Mouse (Mus musculus) right cerebral cortex, postnatal 25 days (tissue): ENCODE data around the gene Smarcc2.
"Not testable (repeated sequence)": the region's sequence is repeated elsewhere in the genome, so short reads cannot be mapped to it uniquely, and the experiment has no call there.

Experiments
- DNase-seq: peaks from one replicate; pipeline ENCODE4 v3.0.0; 2022

The Smarcc2 gene

DNA sequence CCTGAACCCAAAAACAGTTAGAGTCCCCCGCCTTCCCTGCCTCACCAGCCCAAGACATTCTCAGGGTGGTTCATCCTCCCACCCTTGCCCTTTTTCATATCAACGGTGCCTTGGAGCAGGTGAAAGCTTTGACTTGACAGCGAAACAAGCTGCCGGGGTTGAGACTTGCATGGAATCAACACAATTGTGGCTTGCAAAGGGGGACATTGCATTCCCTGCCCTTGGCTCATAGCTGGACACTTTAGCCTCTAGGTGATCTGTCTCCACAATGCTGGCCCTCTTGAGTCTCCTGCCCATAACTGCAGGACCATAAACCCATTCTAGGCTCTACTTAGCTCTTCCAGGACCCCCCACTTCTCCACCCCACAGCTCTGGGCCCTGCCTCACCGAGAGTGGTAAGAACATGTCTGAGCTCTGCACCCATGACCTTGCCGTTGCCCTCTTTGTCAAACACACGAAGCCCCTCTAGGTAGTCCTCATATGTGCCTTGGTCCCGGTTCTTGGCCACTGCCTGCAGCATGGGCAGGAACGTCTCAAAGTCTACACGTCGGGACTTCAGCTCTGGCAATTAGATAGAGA, 35.7 kb downstream of the Smarcc2 start:
- no peak for DNase-seq

DNA sequence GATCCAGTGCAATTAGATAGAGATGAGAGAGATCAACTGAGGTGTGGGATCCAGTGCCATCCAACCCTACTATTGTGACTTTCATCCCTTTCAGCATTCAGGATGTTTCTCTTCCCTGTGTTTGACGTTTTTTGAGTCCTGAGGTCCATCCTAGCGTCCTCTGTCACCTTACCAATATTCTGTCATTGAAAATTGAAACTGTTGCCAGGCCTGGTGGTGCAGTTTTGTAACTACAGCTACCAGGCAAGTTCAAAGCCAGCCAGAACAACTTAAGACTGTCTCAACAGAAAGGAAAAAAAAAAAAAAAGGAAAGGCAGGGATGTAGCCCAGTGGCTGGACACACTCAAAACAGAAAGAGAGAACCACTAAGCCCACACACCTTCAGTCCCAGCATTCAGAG, 36.2 kb downstream of the Smarcc2 start:
- no peak for DNase-seq

- DNase-seq = no peak
Measured at GRCm38 (mm10) chr10:128495903-128496302, 36.9 kb downstream of the Smarcc2 start.

DNA sequence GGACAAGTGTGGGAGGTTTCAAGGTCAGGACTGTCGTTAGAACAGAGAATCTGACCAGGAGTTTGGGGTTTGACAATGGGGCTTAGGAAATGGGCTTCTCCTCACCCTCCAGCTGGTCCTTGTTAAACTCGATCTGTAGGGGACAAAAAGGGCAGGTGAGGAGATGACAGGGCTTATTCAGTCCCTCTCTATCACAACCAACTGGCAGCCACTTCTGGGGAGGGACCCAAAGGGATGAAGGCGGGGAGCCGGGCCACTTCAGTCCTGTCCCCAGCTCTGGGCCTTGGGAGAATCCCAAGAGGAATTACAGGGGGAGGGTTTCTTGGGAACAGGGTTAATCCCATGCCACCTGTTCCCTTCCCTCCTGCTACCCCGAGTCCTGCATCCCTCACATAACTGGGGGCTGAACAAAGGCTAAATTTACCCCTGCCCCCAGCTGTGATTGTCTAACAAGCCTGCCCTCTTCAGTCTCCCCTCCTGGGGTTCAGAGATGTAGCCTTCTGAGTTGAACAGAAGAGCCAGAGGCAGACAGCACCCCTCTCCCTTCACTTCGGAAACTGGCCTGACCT, 37.5 kb downstream of the Smarcc2 start:
- DNase-seq = no peak

- DNase-seq = no peak
Measured at GRCm38 (mm10) chr10:128497134-128497737, 38.2 kb downstream of the Smarcc2 start.

GRCm38 (mm10) chr10:128498590-128498989, 39.5 kb downstream of the Smarcc2 start, which contains the start of gene Myl6b:
Myl6b (minus strand) TSS chr10:128498685.
- peak; percentile 92 for DNase-seq

GRCm38 (mm10) chr10:128499116-128499671, 40.1 kb downstream of the Smarcc2 start:
- peak; percentile 67 for DNase-seq

DNA sequence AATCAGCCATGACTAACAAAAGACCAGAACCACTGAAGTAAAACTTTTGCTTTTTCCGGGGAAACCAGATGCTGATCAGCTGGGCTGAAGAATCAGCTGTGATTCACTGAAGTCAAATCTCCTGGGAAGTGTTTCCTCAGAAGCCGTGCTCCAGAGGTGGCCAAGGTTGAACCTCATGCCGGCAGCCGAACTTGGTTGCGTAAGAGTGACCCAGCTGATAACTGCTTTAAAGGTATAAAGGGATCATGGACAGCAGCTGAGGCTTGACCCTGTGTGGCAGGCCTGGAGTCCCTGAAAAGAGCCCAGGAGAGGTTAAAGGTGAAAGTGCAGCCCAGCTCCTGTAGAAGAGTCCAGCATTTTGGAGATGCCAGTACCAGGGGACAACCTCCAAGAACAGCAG, 43.3 kb downstream of the Smarcc2 start:
- no peak for DNase-seq

DNA sequence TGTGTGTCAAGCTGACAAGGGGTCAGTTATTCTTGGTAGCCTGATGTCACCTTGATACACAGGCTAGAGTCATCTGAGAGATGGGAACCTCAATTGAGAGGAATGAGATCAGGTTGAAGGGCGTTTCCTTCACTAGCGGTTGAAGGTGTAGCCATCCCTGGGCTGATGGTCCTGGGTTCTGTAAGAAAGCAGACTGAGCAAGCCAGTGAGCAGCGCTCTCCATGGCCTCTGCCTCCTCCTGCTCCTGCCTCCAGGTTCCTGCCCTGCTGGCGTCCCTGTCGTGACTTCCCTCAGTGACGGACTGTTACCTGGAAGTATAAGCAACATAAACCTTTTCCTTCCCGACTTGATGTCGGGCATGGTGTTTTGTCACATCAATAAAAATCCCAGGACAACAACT, 44.5 kb downstream of the Smarcc2 start:
- no peak for DNase-seq

DNA sequence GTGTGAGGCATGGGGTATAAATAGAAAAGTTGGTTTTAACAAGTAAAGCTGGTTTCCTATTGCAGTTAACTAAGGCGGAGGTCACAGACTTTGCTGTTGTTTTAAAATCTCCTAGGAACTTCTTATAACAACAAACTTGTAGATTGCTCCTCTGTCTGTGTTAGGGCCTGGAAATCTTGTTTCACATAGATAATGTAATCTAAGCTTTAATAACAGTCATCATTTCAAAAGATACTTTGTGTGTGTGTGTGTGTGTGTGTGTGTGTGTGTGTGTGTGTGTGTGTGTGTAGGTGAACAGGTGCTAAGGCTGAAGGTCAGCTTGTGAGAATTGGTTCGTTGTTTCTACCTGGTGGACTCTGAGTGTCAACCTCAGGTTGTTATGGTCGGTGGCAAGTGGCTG, 45.0 kb downstream of the Smarcc2 start:
- DNase-seq = no peak

- DNase-seq = no peak
Measured at GRCm38 (mm10) chr10:128504641-128505370, 45.8 kb downstream of the Smarcc2 start.

DNA sequence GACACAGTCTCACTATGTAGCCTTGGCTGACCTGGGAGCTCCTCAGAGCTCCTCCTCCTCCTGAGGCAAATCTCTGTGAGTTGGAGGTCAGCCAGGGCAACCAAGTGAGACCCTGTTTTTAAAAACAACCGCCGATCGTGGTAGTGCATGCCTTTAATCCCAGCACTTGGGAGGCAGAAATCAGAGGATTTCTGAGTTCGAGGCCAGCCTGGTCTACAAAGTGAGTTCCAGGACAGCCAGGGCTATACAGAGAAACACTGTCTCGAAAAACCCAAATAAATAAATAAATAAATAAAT, 46.3 kb downstream of the Smarcc2 start:
- not testable (repeated sequence) for DNase-seq

GRCm38 (mm10) chr10:128505974-128506373, 46.9 kb downstream of the Smarcc2 start:
- no peak for DNase-seq

DNA sequence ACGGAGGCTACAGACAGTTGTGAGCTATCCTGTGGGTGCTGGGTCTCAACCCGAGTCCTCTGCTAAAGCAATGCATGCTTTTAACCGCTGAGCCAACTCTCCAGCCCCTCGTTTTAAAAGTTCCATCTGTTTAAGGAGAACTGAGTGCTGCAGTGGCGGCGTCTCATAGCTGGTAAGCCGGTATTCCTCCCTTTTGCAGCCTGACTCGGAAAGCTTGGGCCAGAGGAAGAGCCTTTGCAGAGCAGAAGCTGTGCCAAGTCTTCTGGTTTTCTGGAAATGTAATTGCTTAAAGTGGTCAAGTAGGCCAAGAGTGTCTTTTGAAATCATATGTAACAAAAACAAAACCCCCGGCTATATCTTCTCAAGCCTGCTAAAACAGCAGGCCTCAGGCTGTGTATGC, 49.2 kb downstream of the Smarcc2 start:
- no peak for DNase-seq

GRCm38 (mm10) chr10:128509203-128509602, 50.2 kb downstream of the Smarcc2 start:
- no peak for DNase-seq

- no peak for DNase-seq
Measured at GRCm38 (mm10) chr10:128509831-128510230, 50.8 kb downstream of the Smarcc2 start.

DNA sequence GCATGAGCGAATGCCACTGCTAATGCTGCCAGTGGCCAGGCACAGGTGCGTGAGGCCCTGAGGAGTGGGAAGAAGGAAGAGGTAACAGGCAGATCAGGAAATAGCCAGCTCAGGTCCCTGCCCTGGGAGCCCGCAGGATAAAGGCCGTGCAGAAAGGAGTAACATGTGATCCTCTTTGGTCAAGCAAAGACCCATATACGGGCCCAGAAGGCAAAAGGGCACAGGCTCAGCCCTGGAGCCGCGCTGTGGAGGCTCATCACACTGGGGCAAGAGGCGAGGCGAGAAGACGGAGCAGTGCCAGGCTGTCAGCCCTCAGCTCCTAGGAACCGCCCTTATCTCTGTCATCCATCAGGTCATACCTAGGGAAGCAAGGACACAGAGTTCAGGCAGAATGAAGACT, 51.3 kb downstream of the Smarcc2 start:
- DNase-seq = no peak

GRCm38 (mm10) chr10:128511189-128511588, 52.1 kb downstream of the Smarcc2 start:
- no peak for DNase-seq

DNA sequence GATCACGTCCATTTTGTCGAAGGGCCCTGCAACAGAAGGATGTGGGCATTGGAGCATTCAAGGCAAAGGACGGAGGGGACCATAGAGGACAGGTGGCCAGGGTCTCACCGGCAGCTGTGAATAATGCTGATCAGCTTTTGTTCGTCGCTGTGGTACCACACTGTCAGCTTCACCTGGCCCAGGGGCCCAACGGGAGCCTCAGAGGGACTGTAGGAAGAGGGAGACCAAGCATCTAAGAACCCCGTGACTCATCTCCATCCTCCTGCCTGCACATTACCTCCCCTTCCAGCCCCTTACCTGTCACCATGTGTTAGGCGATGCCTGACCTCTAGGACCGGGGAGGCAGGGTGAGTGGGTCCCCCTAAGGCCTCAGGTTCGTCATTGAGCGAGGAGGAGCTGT, 52.7 kb downstream of the Smarcc2 start:
- no peak for DNase-seq

DNA sequence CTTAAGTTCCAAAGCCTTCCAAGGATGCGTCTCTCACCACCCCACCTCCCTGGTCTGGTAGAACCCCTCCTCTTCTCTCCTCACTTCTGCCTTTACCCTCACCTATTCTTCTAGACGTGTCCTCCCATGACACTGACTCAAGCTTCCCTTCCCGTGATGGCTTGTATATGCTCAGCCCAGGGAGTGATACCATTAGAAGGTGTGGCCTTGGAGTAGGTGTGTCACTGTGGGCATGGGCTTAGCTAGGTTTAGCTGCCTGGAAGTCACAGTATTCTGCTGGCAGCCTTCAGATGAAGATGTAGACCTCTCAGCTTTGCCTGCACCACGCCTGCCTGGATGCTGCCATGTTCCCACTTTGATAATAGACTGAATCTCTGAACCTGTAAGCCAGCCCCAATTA, 56.0 kb downstream of the Smarcc2 start:
- DNase-seq = no peak

DNA sequence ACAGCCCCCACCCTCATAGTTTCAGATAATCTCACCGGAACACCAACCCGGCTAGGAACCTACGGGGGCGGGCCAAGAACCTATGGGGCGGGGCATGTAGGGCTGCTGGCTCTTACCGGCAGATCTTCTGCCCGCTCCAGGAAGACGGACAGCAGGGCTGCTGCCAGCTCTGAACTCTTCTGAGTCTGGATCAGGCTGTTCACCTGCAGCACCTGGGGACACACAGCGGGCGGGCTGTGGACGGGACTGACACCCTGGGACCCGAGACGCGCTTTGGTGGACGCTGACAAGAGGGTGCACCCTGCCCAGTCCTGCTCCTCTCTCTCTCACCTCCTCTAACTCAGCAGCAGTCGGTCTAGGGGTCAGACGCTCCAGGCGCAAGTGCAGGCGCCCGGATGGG, 57.0 kb downstream of the Smarcc2 start:
- DNase-seq = no peak

DNA sequence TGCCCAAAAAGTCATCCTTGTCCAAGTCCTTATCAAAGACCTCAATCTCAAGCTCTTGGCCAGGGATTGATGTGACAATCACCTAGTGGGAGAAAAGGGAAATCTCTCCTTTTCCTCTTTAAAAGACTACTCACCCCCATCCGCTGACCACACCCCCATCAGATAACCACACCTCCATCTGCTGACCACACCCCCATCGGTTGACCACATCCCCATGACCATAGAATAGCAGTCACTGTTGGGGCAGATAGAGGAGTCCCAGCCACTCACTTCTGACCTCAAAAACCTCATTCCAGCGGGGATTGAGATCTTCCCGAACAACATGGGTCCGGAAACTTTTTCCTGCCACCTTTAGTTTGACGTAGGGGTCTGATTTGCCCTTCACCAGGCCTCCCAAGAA, 57.6 kb downstream of the Smarcc2 start:
- no peak for DNase-seq

DNA sequence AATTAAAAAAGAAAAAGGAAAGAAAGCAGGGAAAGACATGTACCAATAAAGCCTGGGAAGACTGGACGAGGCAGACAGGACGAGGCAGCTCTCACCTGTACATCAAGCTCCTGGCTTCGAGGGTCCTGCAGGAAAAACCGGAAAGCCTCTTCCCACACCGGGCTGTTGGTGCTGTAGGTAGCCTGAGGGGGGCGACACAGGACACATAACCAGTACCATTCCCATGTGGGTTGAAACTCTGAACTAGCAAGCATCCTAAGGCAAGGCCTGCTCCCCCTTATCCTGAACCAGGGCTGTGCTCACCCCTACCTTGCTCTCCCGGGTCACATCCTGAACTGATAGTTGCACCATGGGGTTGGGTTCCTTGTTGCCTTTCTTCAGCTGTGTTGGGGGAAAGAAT, 59.8 kb downstream of the Smarcc2 start:
- DNase-seq = no peak

- DNase-seq = no peak
Measured at GRCm38 (mm10) chr10:128520591-128520990, 61.5 kb downstream of the Smarcc2 start.
